Mouse (Mus musculus) adrenal gland, postnatal 4 days (tissue): ENCODE measurements around the gene Gm21981. TPM values are rescaled to one million over a fixed set of nuclear protein-coding genes. Genes with fewer than 3 reads are reported as not detected.

Source experiments
- DNase-seq, 2 experiments: peaks; one replicate each; pipeline ENCODE4 v3.0.0; 2021 to 2022; ENCODE audit warnings: low spot score in 2 of 2, mixed read lengths in 2 of 2
- long read RNA-seq, 2 experiments: library from polyadenylated mRNA; stranded (forward); transcript quantifications; one replicate each; pipeline ENCODE4 v2.0.0; 2021
- total RNA-seq, 2 experiments: library from RNA; stranded (reverse); gene quantifications; 2 replicates each; pipeline ENCODE4 v1.2.3; 2021

Gene Gm21981
- total RNA-seq, result 1 to 10 TPM; 1.5 to 1.7 TPM
- long read RNA-seq, experiment 1, partial matches to known transcripts, result 1 of 5 reads
- long read RNA-seq, experiment 1, other reads (novel, unspliced or antisense), result 4 of 5 reads
- long read RNA-seq, experiment 2, partial matches to known transcripts, result 0 of 5 reads
- long read RNA-seq, experiment 2, other reads (novel, unspliced or antisense), result 5 of 5 reads

GRCm38 (mm10) chr17:47694442-47694502 is at the start of gene Gm21981:
Gene Gm21981 (minus strand): TSS chr17:47694455.
- DNase-seq, result no peak

GRCm38 (mm10) chr17:47742991-47743734 is 48.9 kb upstream of the Gm21981 start:
- DNase-seq, result no peak

- DNase-seq, result no peak
Measured at GRCm38 (mm10) chr17:47740186-47740585, 45.9 kb upstream of the Gm21981 start.

GRCm38 (mm10) chr17:47738879-47739798 is 44.9 kb upstream of the Gm21981 start:
- DNase-seq, result no peak

- DNase-seq, result no peak
Measured at GRCm38 (mm10) chr17:47738066-47738878, 44.0 kb upstream of the Gm21981 start.

GRCm38 (mm10) chr17:47737271-47738065 is 43.2 kb upstream of the Gm21981 start:
- DNase-seq, result peak; percentile 71 to 77

GRCm38 (mm10) chr17:47736856-47737255 is 42.6 kb upstream of the Gm21981 start, which contains the start of gene Tfeb:
Gene Tfeb (plus strand): TSS chr17:47737030.
- DNase-seq, result peak; percentile 93 to 99

GRCm38 (mm10) chr17:47735553-47736100 is 41.4 kb upstream of the Gm21981 start:
- no peak for DNase-seq

- DNase-seq, result no peak
Measured at GRCm38 (mm10) chr17:47730633-47731575, 36.6 kb upstream of the Gm21981 start.

GRCm38 (mm10) chr17:47726566-47726965 is 32.3 kb upstream of the Gm21981 start, which contains the start of gene Pgc:
Gene Pgc (plus strand): TSS chr17:47726842.
- no peak for DNase-seq

- DNase-seq, result no peak
Measured at GRCm38 (mm10) chr17:47721183-47721582, 26.9 kb upstream of the Gm21981 start.

- DNase-seq, result no peak
Measured at GRCm38 (mm10) chr17:47715037-47715436, 20.8 kb upstream of the Gm21981 start.

- no peak for DNase-seq
Measured at GRCm38 (mm10) chr17:47712889-47713571, 18.8 kb upstream of the Gm21981 start.

GRCm38 (mm10) chr17:47711883-47712282 is 17.6 kb upstream of the Gm21981 start:
- no peak for DNase-seq

GRCm38 (mm10) chr17:47710036-47710435 is 15.8 kb upstream of the Gm21981 start:
- DNase-seq, result no peak

GRCm38 (mm10) chr17:47708972-47709371 is 14.7 kb upstream of the Gm21981 start:
- DNase-seq, result no peak

GRCm38 (mm10) chr17:47707961-47708360 is 13.7 kb upstream of the Gm21981 start:
- no peak for DNase-seq

- DNase-seq, result no peak
Measured at GRCm38 (mm10) chr17:47706196-47706595, 11.9 kb upstream of the Gm21981 start.

- DNase-seq, result no peak
Measured at GRCm38 (mm10) chr17:47704692-47705091, 10.4 kb upstream of the Gm21981 start.
